Mouse (Mus musculus): ENCODE data around the gene Myh14.

GRCm38 (mm10) chr7:44628402-44629034 lies 42.1 kb downstream of the Myh14 start:
- TF ChIP-seq CTCF (IDR thresholded peaks at IDR 0.05; ENCODE audit: borderline replicate concordance, insufficient read depth, low read depth, low read length), result no peak
- no peak for TF ChIP-seq POLR2A (IDR thresholded peaks at IDR 0.05; ENCODE audit: borderline replicate concordance, insufficient read depth, low read length)
